Mouse (Mus musculus) cerebellum, adult 9-10 months (tissue): Measurements from ENCODE around the gene Antxr2.
A peak's percentile ranks its signal among the peaks of the same experiment; 100 is the strongest.

Experiments
- DNase-seq: peaks from one replicate; pipeline ENCODE4 v3.0.0; 2022

Antxr2 gene

DNA sequence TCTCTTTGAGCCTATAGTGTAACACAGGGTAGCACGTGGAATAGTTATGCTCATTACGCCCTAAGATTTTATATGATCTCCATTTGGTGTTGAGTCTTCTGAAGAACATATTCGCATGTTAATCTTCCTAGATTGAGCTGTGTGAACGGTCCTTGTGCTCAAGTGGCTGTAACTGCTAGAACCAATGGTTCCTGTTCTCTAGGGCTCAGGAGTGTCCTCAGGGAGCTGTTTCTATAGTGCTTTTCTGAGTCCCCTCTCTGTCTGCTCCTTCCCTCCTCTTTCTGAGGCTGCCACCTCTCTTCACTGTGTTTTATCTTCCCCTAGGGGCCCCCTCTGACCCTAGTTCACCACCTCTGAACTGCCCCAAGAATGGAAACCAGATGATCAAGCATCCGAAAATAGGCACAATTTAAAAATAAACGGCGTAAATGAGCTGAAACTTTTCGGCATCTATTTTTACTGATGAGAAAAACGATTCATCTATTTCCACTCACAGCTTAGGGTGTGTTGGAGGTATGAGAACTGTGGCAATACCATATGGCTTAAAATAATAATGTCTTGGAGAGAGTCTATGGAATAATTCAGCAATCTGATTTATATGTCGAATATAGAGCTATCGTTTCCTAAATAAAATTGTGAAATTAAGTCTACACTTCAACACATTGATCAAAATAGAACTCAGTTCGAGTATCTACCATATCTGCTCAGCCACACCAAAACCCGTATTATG lies 124.1 kb downstream of the Antxr2 start:
- DNase-seq, result no peak

DNA sequence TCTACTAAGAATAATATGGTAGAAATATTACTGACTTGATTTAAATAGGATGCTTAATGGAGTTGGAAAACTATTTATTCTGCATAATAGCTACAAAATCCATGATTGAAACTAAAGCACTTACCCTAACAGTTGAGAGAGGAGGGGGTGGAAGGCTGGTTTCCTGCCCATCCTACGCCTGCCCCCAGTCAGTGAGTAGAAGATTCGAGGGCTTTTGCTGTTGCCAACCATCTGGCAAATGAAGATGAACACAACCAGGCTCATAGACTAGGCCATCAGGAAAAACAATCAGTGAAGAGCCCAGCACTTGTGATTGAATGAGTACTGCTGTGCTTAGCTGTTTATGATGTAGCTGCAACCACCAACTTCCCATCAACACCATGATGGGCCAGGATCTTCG lies 125.0 kb downstream of the Antxr2 start:
- no peak for DNase-seq

DNA sequence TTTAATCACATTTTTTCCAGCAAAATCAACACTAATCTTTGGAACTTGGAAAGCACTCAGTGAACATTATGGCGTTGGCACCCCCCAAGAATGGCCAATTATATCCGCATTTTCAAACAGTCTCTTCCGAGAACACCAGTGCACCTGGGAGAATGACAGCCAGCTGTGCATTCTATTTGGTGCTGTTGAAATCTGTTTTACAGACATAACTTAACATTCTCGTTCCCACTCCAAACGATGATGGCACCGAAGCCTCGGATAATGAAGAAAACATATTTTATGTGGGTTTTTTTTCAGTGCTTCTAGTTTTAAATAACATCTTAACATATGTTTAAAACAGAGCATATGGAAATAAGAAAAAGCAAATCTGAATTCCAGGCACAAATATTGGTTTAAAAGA lies 129.7 kb downstream of the Antxr2 start:
- DNase-seq, result no peak

DNA sequence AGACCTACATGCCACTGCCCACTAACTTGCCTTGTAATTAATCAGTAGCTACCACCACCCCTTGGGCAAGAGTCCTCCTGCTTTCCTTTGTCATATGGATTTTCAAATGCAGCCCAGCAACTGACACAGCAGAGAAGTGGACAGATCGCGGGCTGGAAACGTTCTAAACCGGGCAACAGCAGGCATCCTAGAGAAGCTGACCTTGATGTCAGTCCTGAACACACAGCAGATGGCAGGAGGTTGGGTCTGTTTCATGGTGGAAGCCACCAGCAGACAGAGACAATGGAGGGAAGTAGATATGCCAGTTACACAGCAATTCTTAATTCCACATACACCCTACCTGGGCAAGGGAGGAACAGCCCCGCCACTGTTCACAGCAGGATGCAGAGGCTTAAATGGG lies 131.5 kb downstream of the Antxr2 start:
- peak; percentile 4 for DNase-seq

DNA sequence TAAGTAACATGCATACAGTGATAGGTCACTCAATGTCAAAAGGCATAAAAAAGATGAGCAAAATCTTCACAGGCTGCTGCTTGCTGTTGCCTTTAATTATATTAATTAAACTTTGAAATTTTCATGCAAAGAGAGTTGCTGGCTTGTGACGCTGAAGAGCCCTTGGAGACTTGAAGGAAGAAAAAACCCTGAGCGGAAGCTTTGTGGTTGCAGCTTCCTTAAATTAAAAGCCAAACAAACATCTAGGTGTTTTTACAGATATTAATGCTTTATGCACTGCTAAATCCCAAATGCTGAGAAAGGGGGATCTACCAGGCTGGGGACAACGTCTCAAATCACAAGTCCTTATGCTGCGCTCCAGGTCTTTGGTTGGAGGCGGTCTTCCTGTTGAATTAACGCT lies 145.4 kb downstream of the Antxr2 start:
- no peak for DNase-seq

DNA sequence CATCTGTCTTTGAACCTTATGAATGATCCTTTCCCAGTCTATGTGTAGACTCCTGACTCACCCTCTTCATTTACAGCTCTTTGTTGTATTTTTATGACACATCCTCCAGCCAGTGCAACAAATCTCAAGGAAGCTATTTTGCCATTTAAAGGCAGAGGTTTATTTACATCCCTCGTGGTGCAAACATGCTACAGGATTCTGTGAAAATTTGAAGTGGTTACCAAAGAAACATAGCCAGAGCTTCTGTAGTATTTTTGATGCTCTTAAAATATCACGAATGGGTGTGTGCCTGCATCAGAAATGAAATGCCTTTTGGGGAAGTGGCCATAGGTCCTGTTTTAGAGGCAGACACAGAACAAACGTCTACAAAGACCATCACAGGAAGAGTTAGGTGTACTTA lies 146.7 kb downstream of the Antxr2 start:
- DNase-seq, result no peak

DNA sequence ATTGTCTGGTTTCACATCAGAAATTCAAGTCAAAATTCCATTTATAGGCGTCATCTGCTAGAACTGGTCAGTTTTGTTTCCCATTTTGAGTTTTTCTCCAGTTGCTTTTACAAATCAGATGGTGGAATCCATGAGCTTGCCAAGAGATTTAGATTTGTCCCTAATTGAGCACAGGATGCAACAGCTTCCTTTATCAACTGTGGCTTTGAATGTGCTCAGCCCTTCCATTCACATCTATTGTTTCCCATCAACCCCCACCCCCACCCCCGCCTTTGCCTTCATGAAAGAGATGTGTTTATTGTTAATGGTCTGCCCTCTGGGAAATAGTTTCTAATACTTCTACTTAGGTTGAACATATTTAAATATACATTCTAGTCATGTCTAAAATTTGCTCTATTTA lies 149.4 kb downstream of the Antxr2 start:
- DNase-seq, result no peak

DNA sequence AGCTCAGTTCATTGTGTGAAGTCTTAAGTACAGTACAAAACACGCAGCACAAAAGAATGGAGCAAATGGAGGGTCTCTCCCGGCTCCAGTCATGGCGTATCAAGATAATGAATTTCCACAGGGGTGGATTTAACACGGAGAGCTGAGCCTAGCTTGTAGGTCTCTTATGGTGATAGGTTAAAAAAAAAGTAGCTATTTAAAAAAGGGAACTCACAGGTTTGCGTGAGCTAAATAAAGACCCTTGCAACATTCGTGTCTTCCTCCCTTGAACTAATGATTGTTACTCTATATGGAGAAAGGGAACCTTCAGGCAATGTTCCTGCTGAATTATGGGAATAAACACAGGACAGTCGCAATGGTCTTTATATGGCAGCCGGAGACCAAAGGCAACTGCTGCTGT lies 150.7 kb downstream of the Antxr2 start:
- no peak for DNase-seq

DNA sequence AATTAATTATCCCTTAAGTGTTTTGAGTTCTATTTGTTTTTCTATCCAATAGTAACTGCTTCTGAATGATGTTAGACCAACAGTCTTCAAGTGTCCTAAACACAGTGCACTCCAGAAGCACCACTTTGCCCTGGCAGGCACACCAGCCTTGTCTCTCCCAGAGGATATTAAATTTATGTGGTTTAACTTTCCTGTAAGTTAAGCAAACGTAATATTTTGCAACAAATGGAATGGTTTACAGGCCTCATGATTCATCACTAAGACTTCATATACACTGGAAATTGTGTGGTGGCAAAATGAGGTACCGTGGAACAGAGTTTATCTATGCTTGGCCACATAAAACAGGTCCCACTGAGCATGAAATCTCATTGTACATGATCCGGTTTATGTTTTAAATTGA lies 152.0 kb downstream of the Antxr2 start:
- DNase-seq, result no peak

DNA sequence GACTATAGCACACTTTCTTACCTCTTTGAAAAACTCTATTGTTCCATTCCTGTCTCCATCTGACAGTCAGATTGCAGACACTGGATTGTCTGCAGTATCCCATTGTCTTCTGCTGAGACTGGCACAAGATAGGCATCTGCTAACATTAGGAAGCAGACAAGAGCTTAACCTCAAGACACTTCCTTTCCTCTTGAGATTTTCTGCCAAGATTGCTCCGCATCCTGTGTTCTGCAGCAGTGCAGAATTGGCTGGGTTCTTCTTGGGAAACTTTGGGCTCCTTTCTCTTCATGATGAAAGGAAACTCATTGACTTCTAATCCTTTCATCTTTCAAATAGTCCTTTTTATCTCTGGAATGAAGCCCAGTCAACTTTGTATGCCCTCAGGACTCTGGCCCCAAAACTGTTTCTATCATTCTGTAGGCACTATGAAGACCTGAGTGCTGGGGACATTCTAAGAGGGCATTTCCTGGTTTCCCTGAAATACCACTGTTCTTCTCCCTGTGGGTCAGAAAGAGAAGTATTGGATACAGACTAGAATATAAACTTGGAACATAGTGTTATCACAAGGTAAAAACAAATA lies 152.5 kb downstream of the Antxr2 start:
- no peak for DNase-seq

DNA sequence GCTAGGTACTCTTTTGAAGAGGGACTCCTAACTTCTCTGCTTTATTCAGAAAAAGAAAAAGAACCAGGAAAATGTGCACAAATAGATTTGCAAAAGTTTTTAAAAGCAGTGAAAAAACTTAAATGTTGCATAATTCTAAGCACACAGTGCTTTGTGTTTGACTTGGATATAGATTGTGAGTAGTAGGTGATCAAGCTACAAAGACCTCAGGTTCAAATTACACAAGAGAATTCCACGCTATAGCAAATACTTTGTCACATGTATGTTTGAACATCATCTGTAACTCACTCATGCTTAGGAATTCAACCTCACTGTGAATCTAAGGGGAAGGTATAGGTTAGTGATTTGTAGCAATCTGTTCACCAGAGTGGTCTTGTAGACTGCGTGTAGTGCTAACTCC lies 153.9 kb downstream of the Antxr2 start:
- no peak for DNase-seq

DNA sequence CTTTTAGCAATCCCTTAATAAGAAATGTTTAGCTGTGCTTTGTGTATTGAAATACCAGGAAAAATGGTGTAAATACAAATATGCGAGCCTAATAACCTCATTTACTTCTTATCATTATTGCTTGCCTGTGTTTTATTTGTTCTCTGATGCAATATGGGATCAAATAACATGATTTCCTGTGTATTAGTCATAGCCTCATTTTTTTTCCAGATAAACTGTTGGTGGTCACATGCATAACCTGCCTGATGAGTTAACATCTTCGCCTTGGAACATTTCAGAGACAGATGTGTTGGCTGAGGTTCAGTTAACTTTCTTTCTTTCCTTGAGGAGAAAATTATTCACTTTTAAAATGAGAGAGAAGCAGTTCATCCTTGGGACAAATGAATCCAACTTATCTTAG lies 162.9 kb downstream of the Antxr2 start:
- DNase-seq, result no peak

DNA sequence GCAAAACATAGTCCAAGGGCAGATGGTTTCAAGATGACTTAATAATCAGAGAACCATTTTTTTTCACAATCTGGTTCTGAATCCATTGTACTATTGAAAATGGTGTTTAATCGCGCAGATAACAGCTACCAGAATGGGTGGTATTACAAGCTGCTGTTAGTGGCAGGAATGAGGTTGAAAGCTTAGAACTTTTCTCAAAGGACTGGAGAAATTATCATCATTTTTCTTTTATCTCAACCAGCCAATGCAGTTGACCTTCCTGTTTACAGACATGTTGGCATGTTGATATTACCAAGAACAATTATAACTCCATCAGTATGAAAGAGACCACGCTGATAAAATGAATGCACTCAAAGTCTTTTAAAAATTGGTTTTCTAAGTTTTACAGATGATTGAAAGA lies 163.9 kb downstream of the Antxr2 start:
- no peak for DNase-seq

DNA sequence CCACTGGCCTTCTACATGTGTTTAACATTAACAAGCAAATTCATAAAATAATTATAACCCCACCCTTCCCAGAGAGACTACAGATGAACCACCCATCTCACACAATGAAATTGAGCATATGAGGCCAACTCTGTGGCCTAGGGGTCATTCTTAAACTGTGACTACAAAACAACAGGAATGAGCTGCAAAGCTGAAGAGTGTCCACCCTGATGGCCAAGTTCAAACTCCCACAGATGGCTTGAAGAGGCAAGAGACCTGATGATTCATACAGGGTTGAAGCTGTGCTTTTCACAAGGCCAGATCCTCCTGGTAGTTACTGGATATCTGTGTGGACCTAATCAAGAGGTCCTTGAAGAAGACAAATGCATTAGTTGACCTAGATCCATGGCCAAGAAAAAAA lies 173.7 kb downstream of the Antxr2 start:
- no peak for DNase-seq

DNA sequence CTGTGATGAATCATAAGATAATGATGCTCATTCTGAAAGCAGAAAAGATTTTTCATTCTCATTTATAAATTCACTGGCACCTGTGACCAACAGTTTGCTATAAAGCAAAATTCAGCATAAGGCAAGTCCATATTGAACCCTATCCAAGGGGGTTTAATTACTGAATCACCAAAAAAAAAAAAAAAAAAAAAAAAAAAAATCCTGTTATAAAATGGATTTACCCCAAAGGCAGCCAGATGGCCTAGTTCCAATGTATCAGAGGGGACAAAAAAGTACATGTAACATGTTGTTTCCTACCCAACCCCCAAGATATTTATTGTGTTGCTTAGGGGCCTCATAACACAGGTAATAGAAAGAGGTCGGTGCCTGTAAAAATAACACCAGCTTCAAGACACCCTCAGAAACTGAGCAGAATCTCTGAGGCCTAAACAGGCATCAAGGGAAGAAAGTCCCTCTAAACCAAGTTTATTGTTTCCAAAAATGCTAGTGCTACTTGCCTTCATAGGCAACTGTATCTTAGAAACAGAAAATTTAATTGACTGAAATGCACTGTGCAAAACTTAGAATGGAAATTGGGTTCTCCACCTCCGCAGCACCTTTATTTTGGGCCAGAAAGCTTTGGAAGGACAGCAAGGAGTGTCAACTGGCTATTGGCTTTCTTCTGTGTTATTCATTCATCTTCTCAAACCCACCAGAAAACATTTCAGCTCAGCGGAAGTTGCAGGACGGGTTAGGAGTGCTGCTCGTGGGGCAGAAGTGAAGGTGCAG lies 178.7 kb downstream of the Antxr2 start:
- DNase-seq, result no peak

DNA sequence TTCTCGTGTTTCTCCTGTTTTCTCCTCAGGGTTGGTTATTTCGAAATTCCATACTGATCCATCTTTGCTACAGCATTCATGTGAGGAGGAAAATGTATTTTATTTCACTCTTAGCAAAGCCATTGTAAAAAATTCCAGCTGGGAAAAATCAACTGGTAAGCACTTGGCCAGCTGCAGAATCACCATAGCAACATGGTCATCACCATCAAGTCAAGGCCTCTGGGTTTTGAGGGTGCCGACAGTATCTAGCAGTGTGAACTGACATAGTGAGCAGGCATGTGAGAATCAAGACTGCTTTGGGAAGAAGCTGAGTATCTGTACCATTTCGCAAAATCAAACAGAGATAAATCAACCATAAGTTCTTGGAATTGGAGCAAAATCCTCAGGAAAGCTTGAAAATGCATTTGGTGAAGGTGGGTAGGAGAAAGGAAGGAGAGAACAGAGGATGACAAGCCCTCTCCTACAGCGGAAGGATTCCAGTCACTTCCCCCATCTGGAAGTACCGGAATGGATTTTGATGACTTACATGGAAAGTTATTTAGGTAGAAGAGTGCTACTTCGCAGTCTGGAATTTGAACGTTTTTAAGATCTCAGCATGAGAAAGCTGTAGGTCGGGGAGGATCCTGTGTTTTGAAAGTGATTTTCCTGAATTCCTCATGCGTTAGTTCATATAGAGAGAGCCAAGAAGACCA lies 183.5 kb downstream of the Antxr2 start:
- no peak for DNase-seq

DNA sequence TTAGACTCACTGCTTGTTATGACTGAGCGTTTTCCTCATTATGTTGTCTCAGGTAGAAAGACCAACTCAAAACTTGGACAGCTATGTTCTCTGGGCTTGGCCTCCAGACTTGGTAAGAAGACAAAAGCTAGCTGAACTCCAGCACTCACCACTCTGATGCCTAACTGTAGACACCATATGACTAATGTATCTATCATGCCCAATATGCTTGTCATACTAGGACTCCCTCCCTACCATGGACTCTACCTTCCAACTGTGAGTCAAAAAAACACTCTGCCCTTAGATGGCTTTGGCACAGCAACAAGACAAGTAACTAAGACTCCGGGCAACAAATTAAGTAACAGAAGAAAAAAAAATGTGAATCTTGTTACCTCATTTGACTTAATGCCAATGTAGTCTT lies 184.3 kb downstream of the Antxr2 start:
- no peak for DNase-seq

DNA sequence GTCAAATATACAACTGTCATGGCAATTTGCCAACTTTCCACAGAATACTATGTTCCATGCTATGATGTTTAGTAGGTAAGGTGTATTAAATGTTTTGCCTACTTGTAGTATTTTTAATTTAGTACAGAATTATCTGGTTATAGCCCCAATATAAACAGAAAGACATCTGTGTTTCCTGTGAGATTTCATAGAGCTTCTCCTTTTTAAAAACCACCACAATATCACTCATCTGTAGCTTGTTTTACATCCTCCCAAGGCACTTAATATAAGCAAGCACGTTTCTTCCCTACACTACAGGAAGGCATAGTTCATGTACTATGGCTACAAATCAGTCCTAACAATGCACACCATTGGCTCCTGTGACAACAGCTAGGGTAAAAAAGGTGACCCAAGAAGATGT lies 188.8 kb downstream of the Antxr2 start:
- no peak for DNase-seq

DNA sequence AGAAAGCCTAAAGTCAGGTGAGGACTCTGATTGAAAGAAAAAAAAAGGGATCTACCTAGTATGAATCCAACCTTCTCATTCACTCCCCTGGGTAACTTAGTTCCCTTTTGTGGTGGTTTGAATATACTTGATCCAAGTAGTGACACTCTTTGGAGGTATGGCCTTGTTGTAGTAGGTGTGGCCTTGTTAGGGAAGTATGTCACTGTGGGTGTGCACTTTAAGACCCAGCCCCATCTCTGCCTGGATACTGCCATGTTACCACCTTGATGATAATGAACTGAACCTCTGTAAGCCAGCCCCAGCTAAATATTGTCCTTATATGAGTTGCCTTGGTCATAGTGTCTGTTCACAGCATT lies 190.9 kb downstream of the Antxr2 start:
- DNase-seq, result no peak

DNA sequence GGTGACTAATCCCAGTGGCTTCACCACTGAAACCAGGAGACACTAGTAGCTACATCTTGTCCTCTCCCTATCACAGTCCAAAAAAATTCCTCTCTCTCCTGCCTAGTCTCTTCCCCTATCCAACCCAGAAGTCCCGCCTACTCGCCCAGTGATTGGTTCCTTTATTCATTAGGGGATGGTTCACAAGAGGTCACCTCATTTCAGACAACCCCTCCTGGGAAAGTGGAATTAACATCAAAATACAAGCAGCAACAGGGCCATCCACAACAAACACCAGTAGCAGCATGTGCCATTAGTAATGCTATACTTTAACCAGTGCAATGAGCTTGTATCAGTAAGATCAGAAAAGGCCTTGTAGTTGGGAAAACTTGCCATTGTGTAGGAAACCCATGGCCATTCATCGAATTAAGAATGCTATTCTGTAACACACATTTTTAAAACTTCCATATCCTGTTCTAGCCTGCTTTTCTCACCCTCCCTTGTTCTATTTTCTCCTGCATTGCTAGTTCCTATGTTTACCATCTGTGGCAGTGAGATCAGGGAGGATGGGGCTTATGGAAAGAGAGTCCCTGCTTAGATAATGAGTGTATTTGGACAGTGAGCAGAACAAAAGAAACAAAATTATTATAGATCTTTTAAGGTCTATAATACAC lies 191.4 kb downstream of the Antxr2 start:
- no peak for DNase-seq

DNA sequence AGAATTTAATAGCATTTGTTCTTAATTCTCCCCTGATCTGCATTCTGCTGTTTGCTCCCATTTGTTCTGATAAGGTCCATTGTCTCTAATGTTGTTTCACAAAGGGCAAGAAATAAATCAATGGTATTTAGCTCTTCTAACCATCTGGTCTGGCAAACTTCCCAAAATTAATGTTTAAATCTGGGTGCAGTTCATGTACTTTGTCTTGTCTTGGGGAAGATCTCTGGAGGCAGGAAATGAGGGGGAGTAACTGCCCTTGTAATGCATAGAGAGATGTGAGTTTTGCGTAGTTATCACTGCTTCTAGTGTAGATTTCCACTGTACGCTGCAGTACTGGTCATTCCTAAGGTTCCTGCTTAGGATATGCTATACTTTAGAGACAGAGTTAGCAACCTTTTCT lies 193.5 kb downstream of the Antxr2 start:
- no peak for DNase-seq

DNA sequence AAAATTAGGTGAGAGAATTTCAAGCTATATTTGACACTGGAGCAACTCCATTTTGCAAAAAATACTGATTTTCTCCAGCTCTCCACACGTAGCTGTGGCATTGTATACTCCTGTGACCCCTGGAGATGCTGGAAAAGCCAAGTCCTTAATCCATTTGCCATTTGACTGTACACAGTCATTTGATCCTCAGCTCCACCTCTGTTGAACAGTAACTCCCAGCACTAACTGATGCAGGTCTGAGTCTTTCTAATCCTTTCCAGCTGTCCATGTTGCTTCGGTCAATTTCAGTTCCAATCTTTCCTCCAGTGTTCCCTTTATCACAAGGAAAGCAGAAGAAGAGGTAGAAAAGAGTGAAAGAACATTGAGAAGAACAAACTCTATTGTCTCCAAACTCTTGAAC lies 195.4 kb downstream of the Antxr2 start:
- DNase-seq, result no peak

DNA sequence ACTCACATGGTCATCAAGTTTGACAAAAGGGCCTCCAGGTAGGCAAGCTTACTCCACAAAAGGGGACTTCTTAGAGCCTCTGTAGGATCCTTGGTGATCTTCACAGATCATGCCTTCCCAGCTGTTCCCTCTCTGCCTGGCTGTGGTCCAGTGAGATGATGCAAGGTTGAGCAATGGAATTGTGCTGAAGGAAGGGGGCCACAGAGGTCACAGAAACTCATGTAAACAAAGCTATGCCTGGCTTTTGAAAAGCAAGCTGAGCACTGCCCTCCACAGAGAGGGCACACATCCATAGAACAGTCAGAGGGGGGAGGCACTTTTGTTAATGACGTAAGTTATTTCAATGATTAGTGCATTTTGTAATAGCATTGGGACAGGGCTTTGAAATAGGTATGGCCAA lies 196.1 kb downstream of the Antxr2 start:
- no peak for DNase-seq
